In genomic region chr10:53385438-53385837, GRCm38 (mm10) we compare ENCODE assay signal across 19 mouse cellular contexts. TPM values are rescaled to one million over a fixed set of nuclear protein-coding genes. Genes with fewer than 3 reads are reported as not detected.
DNase-seq lines count a peak whose midpoint lies in the region; ATAC-seq and TF ChIP-seq lines count a peak whose summit lies in the region.
"Had no signal": no experiment of that assay in that cellular context is flagged by ENCODE, and none has a peak within 500 bp of the region (broad histone marks: within the 10 kb centered on the region; RNA-seq: fewer than 3 reads in every experiment).

No protein-coding gene starts in this region.

- 65% methylated on average over 5 of the region's 5 CpGs for WGBS in lung, postnatal 0 days
- 88% methylated on average over 5 of the region's 5 CpGs for WGBS in hindbrain, embryonic 11.5 days

- H3K9ac ChIP-seq in lung, postnatal 0 days (replicated peaks; ENCODE audit: low read depth) = no peak overlapping the region
- H3K9ac ChIP-seq in hindbrain, embryonic 11.5 days (ENCODE audit: low read depth, low read length) = no peak overlapping the region
- H3K9ac ChIP-seq: embryonic facial prominence, embryonic 13.5 days; forebrain, embryonic 12.5 days; heart, embryonic 12.5 days had no signal

- no peak for TF ChIP-seq CTCF in lung, postnatal 0 days (IDR thresholded peaks at IDR 0.05)

- TF ChIP-seq EP300 in lung, postnatal 0 days (IDR thresholded peaks at IDR 0.05) = peak; percentile 51

- H3K27ac ChIP-seq in lung, postnatal 0 days (ENCODE audit: low read length) = 0 out of 2 replicates have a peak overlapping the region, but pooled peaks have one; percentile 35
- H3K27ac ChIP-seq in hindbrain, embryonic 11.5 days (ENCODE audit: low read depth, low read length) = no peak overlapping the region
- H3K27ac ChIP-seq: embryonic facial prominence, embryonic 13.5 days; forebrain, embryonic 12.5 days; hindbrain, embryonic 10.5 days had no signal

- no peak overlapping the region for H3K4me3 ChIP-seq in lung, postnatal 0 days (ENCODE audit: low read depth, low read length)
- H3K4me3 ChIP-seq in hindbrain, embryonic 11.5 days (ENCODE audit: low read depth, low read length) = no peak overlapping the region
- H3K4me3 ChIP-seq: embryonic facial prominence, embryonic 13.5 days; forebrain, embryonic 12.5 days; heart, embryonic 12.5 days; hindbrain, embryonic 10.5 days had no signal

- peak; percentile 79 for ATAC-seq in lung, postnatal 0 days
- ATAC-seq in megakaryocyte progenitor cell, adult 5-6 weeks (replicated peaks; ENCODE audit: poor library complexity) = peak; percentile 65
- ATAC-seq in hindbrain, embryonic 11.5 days (ENCODE audit: low FRiP score) = no peak
- ATAC-seq: forebrain, embryonic 16.5 days; hindbrain, embryonic 16.5 days; inflammation-experienced regulatory T-cells, adult 6 months had no signal

- peak; percentile 44 for DNase-seq in lung, postnatal 0 days (ENCODE audit: low spot score)
- no peak for DNase-seq in lung, postnatal 14 days
- peak; percentile 12 for DNase-seq in T-cell, adult 2 months (ENCODE audit: low spot score)
- no peak for DNase-seq in hindbrain, embryonic 11.5 days (ENCODE audit: low spot score)
- DNase-seq in left cerebral cortex, adult 11 months (ENCODE audit: low spot score) = no peak
- DNase-seq: adrenal gland, postnatal 10 days; cerebellum, adult 11-12 months; cerebellum, adult 9-10 months; cerebellum, postnatal 25 days; gastrocnemius, postnatal 36 days had no signal

- no peaks in the 10 kb centered on the region for H3K4me1 ChIP-seq in lung, postnatal 0 days (ENCODE audit: insufficient read depth, low read depth, low read length)
- no peaks in the 10 kb centered on the region for H3K4me1 ChIP-seq in hindbrain, embryonic 11.5 days (replicated peaks; ENCODE audit: control insufficient read depth, insufficient read depth, low read length)
- H3K4me1 ChIP-seq: embryonic facial prominence, embryonic 13.5 days; forebrain, embryonic 12.5 days; hindbrain, embryonic 10.5 days had no signal

- no peaks in the 10 kb centered on the region for H3K36me3 ChIP-seq in lung, postnatal 0 days (ENCODE audit: insufficient read depth, low read length)
- no peaks in the 10 kb centered on the region for H3K36me3 ChIP-seq in hindbrain, embryonic 11.5 days (ENCODE audit: control insufficient read depth, insufficient read depth, low read length)
- H3K36me3 ChIP-seq: embryonic facial prominence, embryonic 13.5 days; forebrain, embryonic 12.5 days; heart, embryonic 12.5 days; hindbrain, embryonic 10.5 days had no signal

- H3K4me2 ChIP-seq in lung, postnatal 0 days (replicated peaks; ENCODE audit: low read depth, low read length) = no peak overlapping the region
- no peak overlapping the region for H3K4me2 ChIP-seq in hindbrain, embryonic 11.5 days (replicated peaks; ENCODE audit: low read depth, low read length)
- H3K4me2 ChIP-seq: embryonic facial prominence, embryonic 13.5 days; forebrain, embryonic 12.5 days; heart, embryonic 12.5 days had no signal

- no peaks in the 10 kb centered on the region for H3K9me3 ChIP-seq in lung, postnatal 0 days (ENCODE audit: low read length)
- no peaks in the 10 kb centered on the region for H3K9me3 ChIP-seq in hindbrain, embryonic 11.5 days (ENCODE audit: control insufficient read depth, low read length)
- H3K9me3 ChIP-seq: embryonic facial prominence, embryonic 13.5 days; forebrain, embryonic 12.5 days; heart, embryonic 12.5 days; hindbrain, embryonic 10.5 days had no signal

- H3K27me3 ChIP-seq in lung, postnatal 0 days (replicated peaks; ENCODE audit: insufficient read depth, low read length) = no peaks in the 10 kb centered on the region
- H3K27me3 ChIP-seq in hindbrain, embryonic 11.5 days (ENCODE audit: control insufficient read depth, insufficient read depth, low read length) = no peaks in the 10 kb centered on the region
- H3K27me3 ChIP-seq: embryonic facial prominence, embryonic 13.5 days; forebrain, embryonic 12.5 days; heart, embryonic 12.5 days had no signal

RNA-seq across cellular contexts. Expression of gene Cep85l, which starts 5.7 kb away (rescaled TPM):
- polyA plus RNA-seq in lung, postnatal 0 days (2015; fragmentation: Nextera tagmentation; extraction: Ambion mirVana) = 10.8 and 11.0 TPM in 2 replicates
- 34.0 and 37.0 TPM in 2 replicates for total RNA-seq in megakaryocyte progenitor cell, adult 5-6 weeks (2015)
- 34.9 and 44.2 TPM in 2 replicates for total RNA-seq in megakaryocyte progenitor cell, adult 5-6 weeks (2017)
- 5.8 and 13.0 TPM in 2 replicates for polyA plus RNA-seq in hindbrain, embryonic 11.5 days (2014; fragmentation: Nextera tagmentation; extraction: Ambion mirVana)

RNA-seq across cellular contexts. Expression of gene Pln, which starts 48.0 kb away (rescaled TPM):
- polyA plus RNA-seq in lung, postnatal 0 days (2015; fragmentation: Nextera tagmentation; extraction: Ambion mirVana) = 1.9 and 2.3 TPM in 2 replicates
- 0.64 TPM in 1 of 2 replicates, not detected in the other for total RNA-seq in megakaryocyte progenitor cell, adult 5-6 weeks (2015)
- total RNA-seq in megakaryocyte progenitor cell, adult 5-6 weeks (2017) = 0.07 and 0.21 TPM in 2 replicates
- polyA plus RNA-seq in hindbrain, embryonic 11.5 days (2014; fragmentation: Nextera tagmentation; extraction: Ambion mirVana) = 1.5 and 1.7 TPM in 2 replicates
- total RNA-seq: ES-E14 had no signal

Comparison
In these comparisons a context has a peak if more than half of its experiments do, and no peak if none do; other contexts are left out.
1. DNase-seq: peak in lung, postnatal 0 days (single experiment) and T-cell, adult 2 months (single experiment); none in lung, postnatal 14 days (single experiment), hindbrain, embryonic 11.5 days (single experiment) and left cerebral cortex, adult 11 months (single experiment).